Mouse (Mus musculus): ENCODE measurements around the gene Gm20388.

DNA sequence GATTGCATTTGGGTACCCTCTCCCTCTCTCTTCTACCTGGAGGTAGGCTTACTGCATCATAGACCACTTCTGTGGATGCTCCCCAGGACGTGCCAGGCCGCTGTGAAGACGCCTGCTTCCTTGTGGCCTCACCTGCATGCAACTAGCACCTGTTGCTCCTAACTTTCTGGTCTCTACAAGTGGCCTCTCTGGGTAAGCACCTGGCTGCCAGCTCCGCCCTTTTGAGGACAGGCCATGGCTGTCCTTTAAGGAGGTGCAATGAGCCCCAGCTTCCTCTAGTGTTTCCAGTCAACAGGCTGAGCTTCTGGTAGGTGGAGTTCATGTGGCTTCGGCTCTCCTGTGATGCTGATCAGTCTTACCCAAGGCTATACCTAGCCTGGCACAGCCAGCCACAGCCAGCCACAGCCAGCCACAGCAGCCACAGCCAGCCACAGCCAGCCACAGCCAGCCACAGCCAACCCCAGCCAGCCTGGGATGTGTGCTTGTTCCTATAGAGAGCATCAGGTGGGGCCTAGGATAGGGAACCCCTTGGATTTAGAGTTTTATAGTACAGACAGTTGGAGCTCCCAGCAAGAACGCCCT lies 344.9 kb downstream of the Gm20388 start:
- TF ChIP-seq CTCF (IDR thresholded peaks at IDR 0.05; ENCODE audit: low read depth, low read length) = no peak
- TF ChIP-seq EP300 (IDR thresholded peaks at IDR 0.05; ENCODE audit: insufficient read depth, low read depth, low read length) = 0 out of 2 replicates have a peak, but pooled peaks have one; percentile 25

Data from ES-Bruce4 (cell line).